Mouse (Mus musculus) heart, adult 2 months (tissue): ENCODE measurements around the gene Mob1b.

Experiments
- CTCF ChIP-seq: fragments of 200-600 bp; IDR thresholded peaks from 2 replicates; pipeline ENCODE4 v1.8.1; 2022; ENCODE audit warnings: antibody characterized with exemption, mild to moderate bottlenecking, moderate library complexity
- EP300 ChIP-seq: fragments of 200-500 bp; IDR thresholded peaks from 2 replicates; pipeline ENCODE4 v1.6.1; 2011; ENCODE audit warnings: low read depth, low read length, control low read depth; ENCODE audit not compliant: insufficient read depth
- POLR2A ChIP-seq: fragments of 200-500 bp; IDR thresholded peaks from 2 replicates; pipeline ENCODE4 v1.6.1; 2011; ENCODE audit warnings: mild to moderate bottlenecking, low read depth, low read length, control low read depth; ENCODE audit not compliant: insufficient read depth

- TF ChIP-seq CTCF, result no peak
- TF ChIP-seq POLR2A, result no peak
- TF ChIP-seq EP300, result no peak
These were observed 64.4 kb downstream of the Mob1b start for GRCm38 (mm10) chr5:88785059-88785458.
